7 mouse cellular contexts compared by ENCODE assay signal in the genomic region with DNA sequence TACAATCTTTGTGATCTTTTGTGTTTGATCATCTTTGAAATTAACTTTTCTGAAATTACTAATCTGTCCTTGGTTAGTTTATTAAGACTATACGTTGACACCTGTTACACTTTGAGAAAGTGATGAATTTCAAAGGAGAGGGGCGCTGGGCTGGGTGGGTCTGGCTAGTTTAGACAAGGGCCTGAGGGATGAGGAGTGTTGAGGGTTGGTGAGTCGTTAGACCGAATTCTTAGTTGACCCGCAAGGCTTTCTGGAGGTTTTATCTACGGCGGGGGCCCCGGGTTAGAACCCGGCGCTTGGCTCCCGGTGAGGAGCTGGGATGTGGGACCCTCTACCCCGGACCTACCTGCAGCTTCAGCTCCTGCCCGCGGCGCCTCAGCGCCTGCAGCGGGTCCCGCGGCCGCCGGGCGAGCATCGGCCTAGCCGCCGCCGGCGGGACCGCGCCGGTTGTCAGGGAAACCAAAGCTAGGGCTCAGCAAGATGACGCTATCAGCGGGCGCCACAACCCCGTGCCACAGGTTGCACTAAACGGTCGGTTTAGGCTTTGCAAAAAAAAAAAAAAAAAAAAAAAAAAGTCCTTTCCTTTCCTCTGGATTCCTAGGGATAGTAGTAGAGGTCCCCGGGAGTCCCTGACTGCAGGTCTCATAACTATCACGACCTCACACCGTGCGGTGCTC. TPM values are rescaled to one million over a fixed set of nuclear protein-coding genes. Genes with fewer than 3 reads are reported as not detected.
DNase-seq lines count a peak whose midpoint lies in the region; ATAC-seq lines count a peak whose summit lies in the region.

A gene (minus strand): TSS at position 458 of the 677 bp plus-strand sequence.

- WGBS in embryonic facial prominence, embryonic 10.5 days, result under 1% methylated on average over 40 of the region's 40 CpGs
- WGBS in limb, embryonic 10.5 days, result under 1% methylated on average over 40 of the region's 40 CpGs
- under 1% methylated on average over 40 of the region's 40 CpGs for WGBS in midbrain, embryonic 13.5 days

- peak; percentile 82 for ATAC-seq in granulocyte monocyte progenitor cell, adult 5-6 weeks (replicated peaks; ENCODE audit: poor library complexity, severe bottlenecking)
- ATAC-seq in midbrain, embryonic 13.5 days, result peak; percentile 82

- H3K4me2 ChIP-seq in midbrain, embryonic 13.5 days (replicated peaks), result peak within 1 kb of the TSS; percentile 72

- peak within 1 kb of the TSS; percentile 91 for H3K27ac ChIP-seq in embryonic facial prominence, embryonic 10.5 days (replicated peaks)
- H3K27ac ChIP-seq in limb, embryonic 10.5 days, result peak within 1 kb of the TSS; percentile 90
- 0 out of 2 replicates have a peak within 1 kb of the TSS, but pooled peaks have one; percentile 26 for H3K27ac ChIP-seq in midbrain, embryonic 13.5 days

- peak within 1 kb of the TSS; percentile 84 for H3K4me3 ChIP-seq in embryonic facial prominence, embryonic 10.5 days
- H3K4me3 ChIP-seq in limb, embryonic 10.5 days, result peak within 1 kb of the TSS; percentile 80
- H3K4me3 ChIP-seq in midbrain, embryonic 13.5 days (replicated peaks), result peak within 1 kb of the TSS; percentile 73

- H3K36me3 ChIP-seq in embryonic facial prominence, embryonic 10.5 days (replicated peaks), result no peaks in the 10 kb centered on the region
- H3K36me3 ChIP-seq in limb, embryonic 10.5 days, result no peaks in the 10 kb centered on the region
- H3K36me3 ChIP-seq in midbrain, embryonic 13.5 days, result no peaks in the 10 kb centered on the region

- peak; percentile 95 for DNase-seq in adrenal gland, postnatal 10 days
- DNase-seq in embryonic facial prominence, embryonic 10.5 days (ENCODE audit: low spot score), result peak; percentile 90
- peak; percentile 80 for DNase-seq in kidney, adult 11 months
- DNase-seq in limb, embryonic 10.5 days (ENCODE audit: low spot score), result peak; percentile 90
- peak; percentile 75 for DNase-seq in spleen, adult 12 weeks (ENCODE audit: low spot score)

- no peaks in the 10 kb centered on the region for H3K9me3 ChIP-seq in embryonic facial prominence, embryonic 10.5 days
- H3K9me3 ChIP-seq in limb, embryonic 10.5 days (replicated peaks), result no peaks in the 10 kb centered on the region
- H3K9me3 ChIP-seq in midbrain, embryonic 13.5 days, result no peaks in the 10 kb centered on the region

- H3K4me1 ChIP-seq in embryonic facial prominence, embryonic 10.5 days, result peaks cover 32% of the 10 kb centered on the region
- H3K4me1 ChIP-seq in limb, embryonic 10.5 days, result peaks cover 33% of the 10 kb centered on the region
- peaks cover 29% of the 10 kb centered on the region for H3K4me1 ChIP-seq in midbrain, embryonic 13.5 days (replicated peaks)

- no peaks in the 10 kb centered on the region for H3K27me3 ChIP-seq in embryonic facial prominence, embryonic 10.5 days (replicated peaks; ENCODE audit: low read depth, poor library complexity, severe bottlenecking)
- no peaks in the 10 kb centered on the region for H3K27me3 ChIP-seq in limb, embryonic 10.5 days (ENCODE audit: low read depth, poor library complexity, severe bottlenecking)
- no peaks in the 10 kb centered on the region for H3K27me3 ChIP-seq in midbrain, embryonic 13.5 days

- peak within 1 kb of the TSS; percentile 80 for H3K9ac ChIP-seq in midbrain, embryonic 13.5 days (replicated peaks)

RNA-seq across cellular contexts. Expression of the gene that starts here (rescaled TPM):
- total RNA-seq in adrenal gland, postnatal 10 days (2021), result 10 to 100 TPM; 20.7 to 22.8 TPM
- 42.0 and 42.9 TPM in 2 replicates for polyA plus RNA-seq in embryonic facial prominence, embryonic 10.5 days (2016; fragmentation: Nextera tagmentation; extraction: Ambion mirVana)
- 14.8 and 16.3 TPM in 2 replicates for total RNA-seq in granulocyte monocyte progenitor cell, adult 5-6 weeks (2014; fragmentation: Nextera tagmentation)
- 12.0 and 14.8 TPM in 2 replicates for total RNA-seq in granulocyte monocyte progenitor cell, adult 5-6 weeks (2017)
- 36.4 and 43.6 TPM in 2 replicates for polyA plus RNA-seq in limb, embryonic 10.5 days (2016; fragmentation: Nextera tagmentation; extraction: Ambion mirVana)
- polyA plus RNA-seq in midbrain, embryonic 13.5 days (2015; fragmentation: Nextera tagmentation; extraction: Ambion mirVana), result 20.4 and 21.7 TPM in 2 replicates

Comparison
In these comparisons a context has a peak if more than half of its experiments do, and no peak if none do; other contexts are left out.
1. Peak in every context shown above with its lines: DNase-seq, ATAC-seq, H3K4me3 ChIP-seq and H3K27ac ChIP-seq.
2. H3K27ac ChIP-seq: peak in every context shown above with its lines; median percentile 91 in embryonic facial prominence, embryonic 10.5 days; 90 in limb, embryonic 10.5 days; 26 in midbrain, embryonic 13.5 days.